Mouse (Mus musculus) cortical plate, adult 2 months (tissue): ENCODE results near the gene Cux2. TPM values are rescaled to one million over a fixed set of nuclear protein-coding genes. Genes with fewer than 3 reads are reported as not detected.
A peak's percentile ranks its signal among the peaks of the same experiment; 100 is the strongest.

Source experiments
- H3K27ac ChIP-seq: fragments of 200-500 bp; 2 replicates; pipeline ENCODE4 v1.5.1; 2012; ENCODE audit warnings: low read length, control low read depth, inconsistent platforms; ENCODE audit not compliant: insufficient read depth
- H3K4me1 ChIP-seq: fragments of 200-500 bp; 2 replicates; pipeline ENCODE4 v1.6.1; 2011; ENCODE audit warnings: low read length; ENCODE audit not compliant: control insufficient read depth, insufficient read depth
- H3K4me3 ChIP-seq: fragments of 200-500 bp; 2 replicates; pipeline ENCODE4 v1.5.1; 2011; ENCODE audit warnings: mild to moderate bottlenecking, low read length, control low read depth; ENCODE audit not compliant: insufficient read depth
- CTCF ChIP-seq: fragments of 200-500 bp; IDR thresholded peaks from 2 replicates; pipeline ENCODE4 v1.5.1; 2011; ENCODE audit warnings: mild to moderate bottlenecking, control low read depth, low read length; ENCODE audit not compliant: insufficient read depth; ENCODE audit errors: extremely low read depth
- POLR2A ChIP-seq: fragments of 200-500 bp; IDR thresholded peaks from 2 replicates; pipeline ENCODE4 v1.6.1; 2011; ENCODE audit warnings: mild to moderate bottlenecking, low read length, control low read depth; ENCODE audit not compliant: insufficient read depth; ENCODE audit errors: extremely low read depth
- polyA plus RNA-seq: library from polyadenylated mRNA; depleted of rRNA; stranded (reverse); fragments of >200 nt; gene quantifications from 2 replicates; pipeline ENCODE4 v1.2.3, GENCODE M21; 2012

The Cux2 gene
- polyA plus RNA-seq, 1 experiment, result 109 TPM

DNA sequence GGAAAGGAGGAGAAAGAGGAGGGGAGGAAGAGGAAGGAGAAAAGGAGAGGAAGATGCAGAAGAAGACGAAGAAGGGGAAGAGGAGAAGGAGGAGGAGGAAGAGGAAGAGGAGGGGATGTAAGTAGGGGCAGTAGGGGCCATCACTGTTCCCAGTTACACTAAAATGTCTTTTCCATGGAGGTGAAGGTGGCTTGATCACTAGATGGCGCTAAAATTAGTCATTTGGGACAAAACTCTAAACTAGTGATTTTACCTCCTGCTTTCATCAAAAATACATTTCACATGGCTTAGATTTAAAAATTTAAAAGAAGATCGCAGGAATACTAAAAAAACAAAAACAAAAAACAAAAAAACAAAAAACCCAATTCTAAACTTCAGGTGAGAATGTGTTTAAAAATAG is 156.3 kb downstream of the Cux2 start:
- Histone ChIP-seq H3K4me3 (no peak overlapping the region), H3K27ac (no peak overlapping the region), H3K4me1 (peaks cover 4% of the 10 kb centered on the region)
- TF ChIP-seq CTCF, result peak; percentile 34; the same call in 1 of the 2 replicates
- TF ChIP-seq POLR2A, result no peak

DNA sequence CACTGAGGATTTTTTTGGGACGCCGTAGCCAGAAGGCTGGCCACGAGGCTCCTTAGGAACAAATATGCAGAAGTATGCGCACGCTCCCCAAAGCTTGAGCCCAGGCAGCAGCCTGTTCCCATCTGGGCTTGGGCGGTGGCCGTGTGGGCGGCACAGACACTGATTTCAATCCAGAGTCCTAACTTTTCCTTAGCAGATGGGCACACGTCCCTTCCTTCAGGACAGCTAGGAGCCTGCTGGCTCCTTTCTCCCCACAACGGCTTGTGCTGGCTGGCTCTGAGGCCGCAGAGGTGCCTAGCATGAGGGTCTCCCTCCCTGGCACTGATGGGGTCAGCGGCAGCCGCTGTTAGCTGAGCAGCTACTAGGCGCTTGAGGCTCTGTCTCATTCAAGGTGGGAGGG is 157.6 kb downstream of the Cux2 start:
- H3K4me1 ChIP-seq, result peaks cover 4% of the 10 kb centered on the region

DNA sequence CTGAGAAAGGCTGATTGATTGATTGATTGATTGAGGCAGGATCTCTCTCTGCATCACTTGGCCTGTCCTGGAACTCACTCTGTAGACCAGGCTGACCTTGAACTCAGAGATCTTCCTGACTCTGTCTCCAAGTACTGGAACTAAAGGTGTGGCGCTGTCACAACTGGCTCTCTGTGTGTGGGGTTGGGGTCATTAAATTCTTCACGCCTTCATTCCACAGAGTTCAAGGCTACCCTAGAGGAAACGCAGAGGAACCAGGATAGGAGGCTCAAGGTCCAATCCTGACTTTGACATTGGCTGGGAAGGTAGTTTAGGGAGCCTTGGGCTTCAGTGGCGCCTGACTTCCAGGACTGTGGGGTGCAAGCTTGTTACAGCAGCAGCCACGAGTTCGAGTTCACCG is 159.0 kb downstream of the Cux2 start:
- no peak overlapping the region for H3K27ac ChIP-seq
- TF ChIP-seq CTCF, result no peak
- H3K4me1 ChIP-seq, result peaks cover 4% of the 10 kb centered on the region
- H3K4me3 ChIP-seq, result no peak overlapping the region

More for the DNA sequence above, 157.6 kb downstream of the Cux2 start:
- no peak overlapping the region for H3K4me3 ChIP-seq
- TF ChIP-seq POLR2A, result no peak
- no peak overlapping the region for H3K27ac ChIP-seq

DNA sequence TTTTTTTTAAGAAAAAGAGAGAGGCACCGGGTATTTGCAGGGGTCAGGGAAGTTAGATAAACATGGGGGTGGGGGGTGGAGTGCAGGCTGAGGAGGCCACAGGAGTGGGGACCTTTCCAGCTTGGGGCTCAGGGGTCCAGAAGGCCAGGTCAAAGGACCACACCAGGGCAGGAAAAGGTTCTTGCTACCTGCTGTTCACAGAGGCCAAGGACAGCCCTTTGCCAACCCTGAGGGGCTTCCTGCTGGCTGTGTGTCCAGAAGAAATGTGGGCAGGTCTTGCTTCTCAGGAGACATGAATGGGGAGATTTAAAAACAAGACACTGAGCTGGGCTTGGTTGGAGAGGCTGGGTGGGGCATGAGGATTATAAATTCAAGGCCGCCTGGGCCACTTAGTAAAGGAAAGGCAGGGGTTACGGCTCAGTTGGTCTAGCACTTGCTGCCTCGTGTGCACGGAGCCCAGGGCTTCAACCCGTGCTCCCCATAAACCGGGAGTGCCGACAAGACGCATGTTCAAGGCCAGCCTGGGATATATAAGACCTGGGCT is 160.0 kb downstream of the Cux2 start:
- Histone ChIP-seq H3K4me3 (no peak overlapping the region), H3K27ac (no peak overlapping the region), H3K4me1 (peaks cover 4% of the 10 kb centered on the region)
- no peak for TF ChIP-seq POLR2A
- no peak for TF ChIP-seq CTCF

DNA sequence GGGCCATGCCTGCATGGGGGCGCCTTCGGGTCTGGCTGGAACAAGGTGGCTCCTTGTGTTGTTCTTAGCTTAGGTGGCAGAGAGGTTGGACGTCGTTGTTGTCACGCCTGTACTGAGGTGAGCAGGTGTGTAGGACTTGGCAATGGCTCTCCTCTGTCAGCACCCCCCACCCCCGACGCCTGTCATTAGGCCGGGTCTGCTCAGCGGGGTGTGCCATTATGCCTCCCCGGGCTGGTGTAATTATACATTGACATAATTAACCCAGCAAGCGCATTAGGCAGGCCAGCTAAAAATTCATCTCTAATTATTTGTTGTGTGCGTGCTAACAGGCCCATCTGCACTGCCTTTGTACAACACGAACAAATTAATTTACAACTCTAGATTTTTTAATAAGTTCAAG is 160.5 kb downstream of the Cux2 start:
- no peak for TF ChIP-seq CTCF
- TF ChIP-seq POLR2A, result no peak
- no peak overlapping the region for H3K27ac ChIP-seq
- peaks cover 4% of the 10 kb centered on the region for H3K4me1 ChIP-seq
- no peak overlapping the region for H3K4me3 ChIP-seq

DNA sequence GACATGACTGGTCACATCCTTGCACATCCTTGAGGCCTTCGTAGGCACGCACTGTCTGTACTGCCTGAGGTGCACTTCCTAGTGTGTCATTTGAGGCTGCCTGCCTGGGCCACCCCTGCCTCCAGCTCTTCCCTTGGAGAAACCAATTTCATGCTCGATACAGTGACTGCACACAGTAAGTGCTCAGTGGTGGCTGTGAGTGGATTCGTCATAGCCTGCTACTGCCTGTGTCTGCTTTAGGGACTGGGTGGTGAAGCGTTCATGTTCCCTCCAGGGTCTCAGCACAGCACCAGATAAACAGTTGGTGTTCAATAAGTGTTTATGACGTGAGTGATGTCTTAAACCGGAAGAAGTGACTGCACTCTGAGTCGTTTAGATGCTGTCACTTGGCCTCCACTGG is 166.5 kb downstream of the Cux2 start:
- TF ChIP-seq POLR2A (no peak), CTCF (no peak)
- no peak overlapping the region for H3K4me3 ChIP-seq
- no peaks in the 10 kb centered on the region for H3K4me1 ChIP-seq
- no peak overlapping the region for H3K27ac ChIP-seq

DNA sequence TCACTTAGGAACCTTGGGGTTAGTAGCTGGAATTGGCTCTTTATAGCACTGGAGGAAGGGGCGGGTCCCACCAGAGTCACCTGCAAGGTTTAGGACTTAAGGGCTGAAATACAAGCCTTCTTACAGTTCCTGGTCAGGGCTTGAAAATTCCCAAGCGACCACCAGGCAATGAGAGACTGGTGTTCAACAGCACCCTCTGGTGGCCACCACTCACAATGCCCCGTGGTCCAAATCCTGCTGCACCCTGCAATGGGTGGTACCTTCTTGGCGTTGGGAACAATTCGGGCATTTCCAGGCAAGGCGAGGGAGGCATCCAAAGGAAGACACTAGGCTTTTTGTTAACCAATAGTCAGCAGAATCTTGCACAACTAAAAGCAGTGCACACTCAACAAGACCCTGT is 170.7 kb downstream of the Cux2 start:
- no peak for TF ChIP-seq POLR2A
- peak; percentile 54 for TF ChIP-seq CTCF
- no peak overlapping the region for H3K27ac ChIP-seq
- H3K4me1 ChIP-seq, result no peaks in the 10 kb centered on the region
- no peak overlapping the region for H3K4me3 ChIP-seq

DNA sequence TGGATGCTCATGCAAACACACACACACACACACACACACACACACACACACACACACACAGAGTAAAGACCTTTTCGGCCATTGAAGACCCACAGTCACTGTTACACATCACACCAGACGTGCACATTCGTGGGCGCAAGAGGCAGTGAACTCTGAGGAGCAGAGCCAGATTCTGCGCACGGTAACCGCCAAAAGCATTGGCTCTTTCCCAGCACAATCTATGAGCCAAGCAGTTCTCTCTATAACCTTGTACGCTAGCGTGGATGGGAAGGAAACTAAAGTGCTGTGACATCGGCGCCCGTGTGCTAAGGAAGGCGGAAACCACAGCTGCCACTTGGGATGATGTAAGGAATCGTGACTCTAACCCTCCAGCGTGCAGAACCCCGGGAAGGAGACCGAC is 171.2 kb downstream of the Cux2 start:
- TF ChIP-seq CTCF (no peak), POLR2A (no peak)
- Histone ChIP-seq H3K27ac (no peak overlapping the region), H3K4me3 (no peak overlapping the region), H3K4me1 (no peaks in the 10 kb centered on the region)

DNA sequence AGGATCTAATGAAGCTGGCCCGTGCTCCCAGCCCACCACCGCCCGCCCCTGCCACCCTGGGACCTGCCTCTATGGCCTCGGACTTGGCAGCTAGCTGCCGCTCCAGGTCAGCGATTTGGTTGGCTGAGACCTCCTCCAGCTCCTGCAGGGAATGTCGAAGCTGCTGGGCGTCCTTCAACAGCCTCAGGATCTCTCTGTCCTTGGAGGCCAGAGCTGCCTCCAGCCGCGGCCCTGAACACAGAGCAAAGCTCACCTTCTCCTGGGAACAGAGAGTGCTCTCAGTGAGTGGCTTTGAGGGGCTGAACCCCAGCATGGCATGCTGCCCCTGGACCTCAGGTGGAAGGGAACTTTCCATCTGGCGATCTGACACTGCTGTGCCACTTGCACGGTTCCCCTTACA is 173.0 kb downstream of the Cux2 start:
- Histone ChIP-seq H3K4me3 (no peak overlapping the region), H3K27ac (no peak overlapping the region), H3K4me1 (no peaks in the 10 kb centered on the region)
- no peak for TF ChIP-seq CTCF

DNA sequence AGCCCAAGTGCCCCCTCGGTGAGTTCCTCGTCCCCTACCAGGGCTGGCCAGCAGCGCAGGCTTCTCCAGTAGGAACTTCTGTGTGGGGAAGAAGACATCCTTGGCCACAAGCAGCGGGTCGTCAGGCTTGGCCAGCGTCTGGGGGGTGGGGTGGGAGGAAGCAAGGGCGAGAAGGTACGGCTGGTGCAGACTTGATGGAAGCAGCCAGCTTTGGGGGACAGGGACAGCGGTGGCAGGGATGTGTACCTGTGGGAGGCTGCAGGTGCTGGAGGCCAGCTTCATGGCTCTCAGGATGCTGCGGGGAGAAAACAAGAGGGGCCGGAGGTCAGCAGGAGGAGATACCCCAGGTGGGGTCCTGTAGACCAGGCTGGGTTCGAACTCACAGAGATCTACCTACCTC is 174.9 kb downstream of the Cux2 start:
- TF ChIP-seq POLR2A, result no peak
- no peak for TF ChIP-seq CTCF
- Histone ChIP-seq H3K27ac (no peak overlapping the region), H3K4me1 (no peaks in the 10 kb centered on the region), H3K4me3 (no peak overlapping the region)

DNA sequence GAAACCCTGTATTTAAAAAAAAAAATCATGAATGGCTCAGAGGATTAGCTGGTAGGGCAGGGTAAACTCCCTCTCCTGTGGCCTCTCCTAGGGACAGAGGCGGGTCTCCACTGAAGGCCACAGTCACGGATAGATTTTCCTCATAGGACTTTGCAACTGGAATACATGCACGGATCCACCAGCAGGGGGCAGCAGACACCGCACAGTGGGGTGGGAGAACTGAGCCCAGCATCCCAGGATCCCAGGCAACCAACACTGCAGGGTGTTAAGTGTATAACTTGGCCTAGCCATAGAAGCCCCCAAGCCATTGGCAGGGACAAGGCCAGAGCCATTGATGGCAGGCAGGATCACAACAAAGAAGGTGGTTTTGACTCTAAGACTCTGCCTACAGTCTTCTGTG is 177.7 kb downstream of the Cux2 start:
- H3K27ac ChIP-seq, result no peak overlapping the region
- TF ChIP-seq POLR2A, result no peak
- TF ChIP-seq CTCF, result peak; percentile 98
- no peak overlapping the region for H3K4me3 ChIP-seq
- no peaks in the 10 kb centered on the region for H3K4me1 ChIP-seq
